Mouse (Mus musculus): ENCODE measurements around the gene Olfr1288.

The Olfr1288 gene

GRCm38 (mm10) chr2:111473801-111474200, at the start of gene Olfr1288:
Gene Olfr1288 (plus strand): TSS chr2:111474101.
- no peak for DNase-seq (ENCODE audit: low spot score)

- DNase-seq (ENCODE audit: low spot score), result no peak
Measured at GRCm38 (mm10) chr2:111448842-111449241, 25.1 kb upstream of the Olfr1288 start, which contains the start of gene Olfr1287. Gene Olfr1287 (plus strand): TSS chr2:111449142.

DNA sequence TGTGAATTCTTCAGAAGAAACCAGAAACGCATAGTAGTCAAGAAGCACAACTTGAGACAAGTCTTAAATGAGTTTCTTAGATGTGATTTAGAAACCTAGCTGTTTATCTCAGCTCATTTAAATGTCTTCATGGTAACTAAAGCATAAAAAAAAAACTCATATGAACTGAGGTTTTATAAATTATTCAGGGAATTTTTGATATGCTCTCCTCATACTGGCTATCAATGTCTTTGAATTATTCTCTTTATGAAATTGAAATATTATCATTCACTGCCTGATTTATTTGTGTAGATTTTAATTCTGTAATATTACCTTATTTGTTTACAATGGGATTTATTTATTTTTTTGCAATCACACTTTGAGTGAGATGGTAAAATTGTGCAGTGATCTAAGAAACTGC, 6.6 kb downstream of the Olfr1288 start, which contains the start of gene Olfr1289:
Olfr1289 (plus strand) TSS at position 301 of the 400 bp plus-strand sequence.
- DNase-seq (ENCODE audit: low spot score), result no peak

GRCm38 (mm10) chr2:111493729-111494128, 19.8 kb downstream of the Olfr1288 start, which contains the start of gene Olfr1290:
Gene Olfr1290 (minus strand): TSS chr2:111493829.
- DNase-seq (ENCODE audit: low spot score), result no peak

DNA sequence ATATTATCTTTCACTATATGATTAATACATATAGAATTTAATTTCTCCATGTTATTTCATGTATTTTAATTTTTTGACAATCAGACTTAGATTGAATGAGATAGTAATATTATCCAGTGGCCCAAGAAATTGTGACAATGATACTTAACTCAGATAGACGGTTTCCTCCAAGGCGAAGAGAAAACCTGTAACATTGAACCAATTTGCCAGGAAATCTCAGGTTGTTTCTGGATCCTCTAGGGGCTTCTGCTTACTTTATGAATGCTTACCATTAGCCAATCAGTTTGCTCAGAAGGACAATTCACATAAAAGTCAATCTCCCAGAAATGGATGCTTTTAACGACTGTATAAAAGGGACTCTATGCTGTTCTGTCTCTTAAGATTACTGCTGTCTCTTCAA, 23.0 kb downstream of the Olfr1288 start, which contains the start of gene Olfr1291-ps1:
Olfr1291-ps1 (plus strand) TSS at position 301 of the 400 bp plus-strand sequence.
- DNase-seq (ENCODE audit: low spot score), result no peak

- no peak for DNase-seq (ENCODE audit: low spot score)
Measured at GRCm38 (mm10) chr2:111517451-111517850, 43.5 kb downstream of the Olfr1288 start.

DNA sequence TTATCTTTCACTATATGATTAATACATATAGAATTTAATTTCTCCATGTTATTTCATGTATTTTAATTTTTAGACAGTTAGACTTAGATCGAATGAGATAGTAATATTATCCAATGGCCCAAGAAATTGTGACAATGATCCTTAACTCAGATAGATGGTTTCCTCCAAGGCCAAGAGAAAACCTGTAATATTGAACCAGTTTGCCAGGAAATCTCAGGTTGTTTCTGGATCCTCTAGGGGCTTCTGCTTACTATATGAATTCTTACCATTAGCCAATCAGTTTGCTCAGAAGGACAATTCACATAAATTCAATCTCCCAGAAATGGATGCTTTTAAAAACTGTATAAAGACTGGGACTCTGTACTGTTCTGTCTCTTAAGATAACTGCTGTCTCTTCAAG, 51.0 kb downstream of the Olfr1288 start, which contains the start of gene Olfr1293-ps:
Olfr1293-ps (plus strand) TSS at position 301 of the 400 bp plus-strand sequence.
- DNase-seq (ENCODE audit: low spot score), result no peak
